Mouse (Mus musculus): ENCODE data around the gene Guca2a.
"Not testable (repeated sequence)": the region's sequence is repeated elsewhere in the genome, so short reads cannot be mapped to it uniquely, and the experiment has no call there.

DNA sequence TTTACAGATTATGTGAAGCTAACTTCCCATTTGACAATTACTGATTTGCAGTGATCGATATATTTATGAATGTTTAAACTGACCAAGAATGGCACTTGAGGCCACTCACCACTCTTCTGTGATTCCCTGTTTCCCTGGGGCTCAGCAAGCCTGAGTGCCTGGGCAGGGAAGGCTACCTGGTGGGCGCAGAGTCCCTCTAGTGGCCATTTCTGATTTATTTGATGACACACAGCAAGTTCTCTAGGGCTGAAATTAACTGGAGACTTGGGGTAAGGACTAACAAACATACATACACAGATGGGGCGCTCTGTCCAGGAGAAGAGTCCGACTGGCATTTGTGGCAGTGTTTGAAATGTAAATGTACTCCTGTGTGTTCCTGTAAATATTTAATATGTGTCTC, 9.1 kb upstream of the Guca2a start:
- TF ChIP-seq EP300 (IDR thresholded peaks at IDR 0.05; ENCODE audit: low read depth) = not testable (repeated sequence)
- TF ChIP-seq CTCF (IDR thresholded peaks at IDR 0.05; ENCODE audit: low read depth) = 0 out of 2 replicates have a peak, but pooled peaks have one; percentile 10
